Mouse (Mus musculus): ENCODE measurements around the gene Caln1. TPM values are rescaled to one million over a fixed set of nuclear protein-coding genes. Genes with fewer than 3 reads are reported as not detected.

The Caln1 gene
- 20.1 and 30.3 TPM in 2 replicates for polyA plus RNA-seq (2014; fragmentation: Nextera tagmentation; extraction: Ambion mirVana)

DNA sequence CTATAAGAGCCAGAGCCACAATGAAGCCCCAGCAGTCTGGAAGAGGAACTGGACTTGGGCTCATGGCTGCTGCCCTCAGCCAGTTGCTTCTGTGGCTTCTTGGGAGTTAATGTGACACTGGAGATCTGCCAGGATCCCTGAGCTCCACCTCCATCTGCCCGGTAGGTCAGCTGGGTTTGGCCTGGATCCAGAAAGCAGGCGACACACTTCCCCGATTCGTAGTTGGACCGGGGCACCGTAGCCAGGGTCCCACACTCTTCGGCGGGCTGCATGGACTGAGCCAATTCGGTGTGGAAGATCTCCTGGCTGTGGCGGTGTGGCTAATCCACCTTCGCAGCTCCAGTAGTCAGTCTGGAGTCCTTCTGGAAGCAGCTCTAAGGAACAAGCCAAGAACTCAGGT, at the start of gene Caln1:
Gene Caln1 (plus strand): TSS at position 219 of the 400 bp plus-strand sequence.
- no peak for ATAC-seq (ENCODE audit: low read depth)
- Histone ChIP-seq H3K27ac (ENCODE audit: low read depth, low read length) (no peak within 1 kb of the TSS), H3K9ac (replicated peaks; ENCODE audit: low read depth, low read length) (no peak within 1 kb of the TSS), H3K27me3 (ENCODE audit: control insufficient read depth, insufficient read depth, low read length) (no peaks in the 10 kb centered on the region), H3K4me3 (ENCODE audit: low read depth, low read length) (no peak within 1 kb of the TSS), H3K9me3 (ENCODE audit: control insufficient read depth, low read length) (no peaks in the 10 kb centered on the region), H3K4me1 (ENCODE audit: control insufficient read depth, insufficient read depth, low read length) (no peaks in the 10 kb centered on the region), H3K4me2 (ENCODE audit: low read depth, low read length) (no peak within 1 kb of the TSS), H3K36me3 (ENCODE audit: control insufficient read depth, insufficient read depth, low read length) (no peaks in the 10 kb centered on the region)
- WGBS: 75% methylated on average over 11 of the region's 11 CpGs

GRCm38 (mm10) chr5:130319783-130320182, 49.5 kb upstream of the Caln1 start:
- WGBS: 92% methylated on average over 5 of the region's 5 CpGs
- H3K9me3 ChIP-seq (ENCODE audit: control insufficient read depth, low read length): no peaks in the 10 kb centered on the region
- no peak overlapping the region for H3K4me2 ChIP-seq (ENCODE audit: low read depth, low read length)
- no peaks in the 10 kb centered on the region for H3K27me3 ChIP-seq (ENCODE audit: control insufficient read depth, insufficient read depth, low read length)
- no peak for ATAC-seq (ENCODE audit: low read depth)
- no peaks in the 10 kb centered on the region for H3K4me1 ChIP-seq (ENCODE audit: control insufficient read depth, insufficient read depth, low read length)
- H3K4me3 ChIP-seq (ENCODE audit: low read depth, low read length): no peak overlapping the region
- H3K36me3 ChIP-seq (ENCODE audit: control insufficient read depth, insufficient read depth, low read length): no peaks in the 10 kb centered on the region
- H3K9ac ChIP-seq (replicated peaks; ENCODE audit: low read depth, low read length): no peak overlapping the region
- no peak overlapping the region for H3K27ac ChIP-seq (ENCODE audit: low read depth, low read length)

- no peak for ATAC-seq (ENCODE audit: low read depth)
- WGBS: 77% methylated on average over 3 of the region's 3 CpGs
- Histone ChIP-seq H3K4me2 (ENCODE audit: low read depth, low read length) (no peak overlapping the region), H3K9ac (replicated peaks; ENCODE audit: low read depth, low read length) (no peak overlapping the region), H3K9me3 (ENCODE audit: control insufficient read depth, low read length) (no peaks in the 10 kb centered on the region), H3K27me3 (ENCODE audit: control insufficient read depth, insufficient read depth, low read length) (no peaks in the 10 kb centered on the region), H3K4me1 (ENCODE audit: control insufficient read depth, insufficient read depth, low read length) (no peaks in the 10 kb centered on the region), H3K4me3 (ENCODE audit: low read depth, low read length) (no peak overlapping the region), H3K27ac (ENCODE audit: low read depth, low read length) (no peak overlapping the region), H3K36me3 (ENCODE audit: control insufficient read depth, insufficient read depth, low read length) (no peaks in the 10 kb centered on the region)
Observed at GRCm38 (mm10) chr5:130320485-130320884, 48.8 kb upstream of the Caln1 start.

DNA sequence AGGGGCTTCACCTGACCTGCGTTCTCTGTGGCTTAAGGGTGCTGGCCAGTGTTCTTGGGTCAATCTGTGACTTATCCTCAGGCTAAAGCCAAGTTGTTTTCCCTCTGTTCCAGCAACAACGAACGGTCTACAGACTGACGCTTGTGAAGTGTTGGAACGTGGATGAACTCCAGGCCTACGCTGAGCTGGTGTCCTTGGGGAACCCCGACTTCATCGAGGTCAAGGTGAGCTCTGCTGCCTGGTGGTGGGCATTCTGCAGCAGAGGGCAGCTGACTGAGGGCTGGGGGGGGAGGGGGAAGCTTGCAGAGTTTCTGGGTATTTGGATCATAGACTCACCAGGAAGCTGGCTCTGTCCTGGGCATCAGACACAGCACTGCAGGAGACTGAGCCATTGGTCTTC, 43.8 kb upstream of the Caln1 start:
- ATAC-seq (ENCODE audit: low read depth): no peak
- Histone ChIP-seq H3K4me3 (ENCODE audit: low read depth, low read length) (no peak overlapping the region), H3K27ac (ENCODE audit: low read depth, low read length) (no peak overlapping the region), H3K9me3 (ENCODE audit: control insufficient read depth, low read length) (no peaks in the 10 kb centered on the region), H3K9ac (replicated peaks; ENCODE audit: low read depth, low read length) (no peak overlapping the region), H3K4me1 (ENCODE audit: control insufficient read depth, insufficient read depth, low read length) (no peaks in the 10 kb centered on the region), H3K27me3 (ENCODE audit: control insufficient read depth, insufficient read depth, low read length) (no peaks in the 10 kb centered on the region), H3K36me3 (ENCODE audit: control insufficient read depth, insufficient read depth, low read length) (peaks cover 3% of the 10 kb centered on the region; the same call in 1 of the 2 replicates), H3K4me2 (ENCODE audit: low read depth, low read length) (no peak overlapping the region)
- WGBS: 100% methylated on average over 8 of the region's 8 CpGs

GRCm38 (mm10) chr5:130327615-130328263, 41.5 kb upstream of the Caln1 start:
- Histone ChIP-seq H3K4me1 (ENCODE audit: control insufficient read depth, insufficient read depth, low read length) (no peaks in the 10 kb centered on the region), H3K9ac (replicated peaks; ENCODE audit: low read depth, low read length) (no peak overlapping the region), H3K4me2 (ENCODE audit: low read depth, low read length) (no peak overlapping the region), H3K36me3 (ENCODE audit: control insufficient read depth, insufficient read depth, low read length) (peaks cover 3% of the 10 kb centered on the region; the same call in 1 of the 2 replicates), H3K27me3 (ENCODE audit: control insufficient read depth, insufficient read depth, low read length) (no peaks in the 10 kb centered on the region), H3K4me3 (ENCODE audit: low read depth, low read length) (no peak overlapping the region), H3K9me3 (ENCODE audit: control insufficient read depth, low read length) (no peaks in the 10 kb centered on the region), H3K27ac (ENCODE audit: low read depth, low read length) (no peak overlapping the region)
- ATAC-seq (ENCODE audit: low read depth): no peak
- 56% methylated on average over 6 of the region's 6 CpGs for WGBS

- Histone ChIP-seq H3K36me3 (ENCODE audit: control insufficient read depth, insufficient read depth, low read length) (peaks cover 3% of the 10 kb centered on the region; the same call in 1 of the 2 replicates), H3K9me3 (ENCODE audit: control insufficient read depth, low read length) (no peaks in the 10 kb centered on the region), H3K4me2 (ENCODE audit: low read depth, low read length) (no peak overlapping the region), H3K9ac (replicated peaks; ENCODE audit: low read depth, low read length) (no peak overlapping the region), H3K4me3 (ENCODE audit: low read depth, low read length) (no peak overlapping the region), H3K27me3 (ENCODE audit: control insufficient read depth, insufficient read depth, low read length) (no peaks in the 10 kb centered on the region), H3K4me1 (ENCODE audit: control insufficient read depth, insufficient read depth, low read length) (no peaks in the 10 kb centered on the region), H3K27ac (ENCODE audit: low read depth, low read length) (no peak overlapping the region)
- ATAC-seq (ENCODE audit: low read depth): no peak
- WGBS: 78% methylated on average over 9 of the region's 9 CpGs
Observed at GRCm38 (mm10) chr5:130328366-130328765, 40.9 kb upstream of the Caln1 start.

GRCm38 (mm10) chr5:130329889-130330288, 39.4 kb upstream of the Caln1 start:
- Histone ChIP-seq H3K4me2 (ENCODE audit: low read depth, low read length) (no peak overlapping the region), H3K27ac (ENCODE audit: low read depth, low read length) (no peak overlapping the region), H3K4me3 (ENCODE audit: low read depth, low read length) (no peak overlapping the region), H3K9ac (replicated peaks; ENCODE audit: low read depth, low read length) (no peak overlapping the region), H3K4me1 (ENCODE audit: control insufficient read depth, insufficient read depth, low read length) (no peaks in the 10 kb centered on the region), H3K27me3 (ENCODE audit: control insufficient read depth, insufficient read depth, low read length) (no peaks in the 10 kb centered on the region), H3K9me3 (ENCODE audit: control insufficient read depth, low read length) (no peaks in the 10 kb centered on the region), H3K36me3 (ENCODE audit: control insufficient read depth, insufficient read depth, low read length) (peaks cover 3% of the 10 kb centered on the region; the same call in 1 of the 2 replicates)
- 84% methylated on average over 2 of the region's 2 CpGs for WGBS
- ATAC-seq (ENCODE audit: low read depth): no peak

- ATAC-seq (ENCODE audit: low read depth): no peak
- 85% methylated on average over 4 of the region's 4 CpGs for WGBS
- Histone ChIP-seq H3K9me3 (ENCODE audit: control insufficient read depth, low read length) (no peaks in the 10 kb centered on the region), H3K36me3 (ENCODE audit: control insufficient read depth, insufficient read depth, low read length) (peaks cover 7% of the 10 kb centered on the region; the same call in 1 of the 2 replicates), H3K4me2 (ENCODE audit: low read depth, low read length) (no peak overlapping the region), H3K4me3 (ENCODE audit: low read depth, low read length) (no peak overlapping the region), H3K27me3 (ENCODE audit: control insufficient read depth, insufficient read depth, low read length) (no peaks in the 10 kb centered on the region), H3K27ac (ENCODE audit: low read depth, low read length) (no peak overlapping the region), H3K9ac (replicated peaks; ENCODE audit: low read depth, low read length) (no peak overlapping the region), H3K4me1 (ENCODE audit: control insufficient read depth, insufficient read depth, low read length) (no peaks in the 10 kb centered on the region)
Observed at GRCm38 (mm10) chr5:130330801-130331200, 38.5 kb upstream of the Caln1 start.

DNA sequence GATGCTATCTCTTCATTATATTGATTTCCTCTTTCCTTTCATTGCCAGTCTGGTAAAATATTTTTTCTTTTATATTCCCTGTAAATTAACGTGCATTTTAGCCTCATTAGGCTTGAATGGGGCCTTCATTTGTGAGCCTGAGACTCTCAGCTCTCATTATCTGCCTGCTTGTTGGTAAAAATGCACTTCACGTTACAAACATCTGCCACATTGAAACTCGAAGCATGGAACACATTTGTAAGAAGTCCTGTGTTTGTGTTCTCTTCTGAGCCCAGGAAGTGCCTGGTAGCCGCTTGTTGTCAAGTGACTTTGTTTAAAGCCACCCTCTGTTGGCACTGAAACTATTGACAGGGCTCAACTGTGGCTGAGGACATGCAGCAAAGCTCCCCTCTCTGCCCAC, 38.0 kb upstream of the Caln1 start:
- Histone ChIP-seq H3K4me1 (ENCODE audit: control insufficient read depth, insufficient read depth, low read length) (no peaks in the 10 kb centered on the region), H3K4me2 (ENCODE audit: low read depth, low read length) (no peak overlapping the region), H3K9ac (replicated peaks; ENCODE audit: low read depth, low read length) (no peak overlapping the region), H3K27me3 (ENCODE audit: control insufficient read depth, insufficient read depth, low read length) (no peaks in the 10 kb centered on the region), H3K36me3 (ENCODE audit: control insufficient read depth, insufficient read depth, low read length) (peaks cover 6% of the 10 kb centered on the region; the same call in 1 of the 2 replicates), H3K27ac (ENCODE audit: low read depth, low read length) (peak overlapping the region; percentile 35; the same call in 1 of the 2 replicates), H3K4me3 (ENCODE audit: low read depth, low read length) (no peak overlapping the region), H3K9me3 (ENCODE audit: control insufficient read depth, low read length) (no peaks in the 10 kb centered on the region)
- WGBS: 43% methylated on average over 4 of the region's 4 CpGs
- no peak for ATAC-seq (ENCODE audit: low read depth)
